Mouse (Mus musculus) liver, embryonic 12.5 days (tissue): ENCODE data around the gene Chrm1. TPM values are rescaled to one million over a fixed set of nuclear protein-coding genes. Genes with fewer than 3 reads are reported as not detected.

Experiments
- ATAC-seq: fragments of 200-750 bp; cut with Nextera tagmentation; 2 replicates; pipeline ENCODE4 v1.8.0; 2017; ENCODE audit warnings: moderate number of reproducible peaks, mild to moderate bottlenecking, moderate library complexity
- H3K27ac ChIP-seq: fragments of 300-500 bp; sonication (generic); 2 replicates; pipeline ENCODE4 v1.5.1; 2016; ENCODE audit warnings: mild to moderate bottlenecking
- H3K27me3 ChIP-seq: fragments of 300-500 bp; sonication (generic); replicated peaks from 2 replicates; pipeline ENCODE4 v1.6.1; 2016; ENCODE audit warnings: mild to moderate bottlenecking, moderate library complexity
- H3K36me3 ChIP-seq: fragments of 300-500 bp; sonication (generic); 2 replicates; pipeline ENCODE4 v1.6.1; 2016; ENCODE audit warnings: mild to moderate bottlenecking, moderate library complexity
- H3K4me1 ChIP-seq: fragments of 300-500 bp; sonication (generic); 2 replicates; pipeline ENCODE4 v1.6.1; 2016
- H3K4me2 ChIP-seq: fragments of 300-500 bp; sonication (generic); 2 replicates; pipeline ENCODE4 v1.6.1; 2016; ENCODE audit warnings: mild to moderate bottlenecking, moderate library complexity
- H3K4me3 ChIP-seq: fragments of 300-500 bp; sonication (generic); 2 replicates; pipeline ENCODE4 v1.5.1; 2016; ENCODE audit warnings: mild to moderate bottlenecking, moderate library complexity
- H3K9ac ChIP-seq: fragments of 300-500 bp; sonication (generic); 2 replicates; pipeline ENCODE4 v1.6.1; 2016; ENCODE audit warnings: mild to moderate bottlenecking, moderate library complexity
- H3K9me3 ChIP-seq: fragments of 300-500 bp; sonication (generic); replicated peaks from 2 replicates; pipeline ENCODE4 v1.6.1; 2016; ENCODE audit warnings: mild to moderate bottlenecking, moderate library complexity
- WGBS: fragments of 180-500 bp; shearing (Covaris S2); methylation state at CpG from one replicate; pipeline ENCODE4 v1.1.7; 2016; ENCODE audit not compliant: insufficient replicate concordance; 5-methylcytosine and 5-hydroxymethylcytosine counted together
- polyA plus RNA-seq: library from polyadenylated mRNA; unstranded; fragments of >200 nt; fragmentation: Nextera tagmentation; extraction: Ambion mirVana; gene quantifications from 2 replicates; pipeline ENCODE4 v1.2.1, GENCODE M21; 2016

The Chrm1 gene
- polyA plus RNA-seq, 1 experiment from 2014 or later, result not detected

- Histone ChIP-seq H3K36me3 (no peaks in the 10 kb centered on the region), H3K9me3 (no peaks in the 10 kb centered on the region), H3K4me1 (peaks cover 17% of the 10 kb centered on the region), H3K27me3 (0 out of 2 replicates have a peak, but pooled peaks cover 14% of the 10 kb centered on the region), H3K9ac (no peak overlapping the region), H3K4me3 (no peak overlapping the region), H3K27ac (no peak overlapping the region), H3K4me2 (no peak overlapping the region)
- WGBS, result 60% methylated on average over 9 of the region's 9 CpGs
- no peak for ATAC-seq
These were observed 28.4 kb downstream of the Chrm1 start for GRCm38 (mm10) chr19:8691871-8692539.

GRCm38 (mm10) chr19:8692740-8693139, 29.2 kb downstream of the Chrm1 start:
- no peaks in the 10 kb centered on the region for H3K9me3 ChIP-seq
- H3K4me1 ChIP-seq, result peaks cover 17% of the 10 kb centered on the region
- ATAC-seq, result no peak
- H3K36me3 ChIP-seq, result no peaks in the 10 kb centered on the region
- H3K4me3 ChIP-seq, result no peak overlapping the region
- H3K27ac ChIP-seq, result no peak overlapping the region
- no peak overlapping the region for H3K4me2 ChIP-seq
- no peak overlapping the region for H3K9ac ChIP-seq
- 68% methylated on average over 5 of the region's 5 CpGs for WGBS
- H3K27me3 ChIP-seq, result 0 out of 2 replicates have a peak, but pooled peaks cover 14% of the 10 kb centered on the region

GRCm38 (mm10) chr19:8695330-8695729, 31.7 kb downstream of the Chrm1 start:
- Histone ChIP-seq H3K36me3 (no peaks in the 10 kb centered on the region), H3K4me3 (no peak overlapping the region), H3K9me3 (no peaks in the 10 kb centered on the region), H3K4me1 (peaks cover 17% of the 10 kb centered on the region), H3K27ac (no peak overlapping the region), H3K27me3 (0 out of 2 replicates have a peak, but pooled peaks cover 14% of the 10 kb centered on the region), H3K9ac (peak overlapping the region; percentile 37; the same call in 1 of the 2 replicates), H3K4me2 (peak overlapping the region; percentile 49)
- WGBS, result 27% methylated on average over 6 of the region's 6 CpGs
- peak; percentile 91 for ATAC-seq

GRCm38 (mm10) chr19:8699652-8700051, 36.1 kb downstream of the Chrm1 start:
- WGBS, result 70% methylated on average over 9 of the region's 9 CpGs
- no peaks in the 10 kb centered on the region for H3K36me3 ChIP-seq

GRCm38 (mm10) chr19:8702458-8702857, 38.9 kb downstream of the Chrm1 start:
- Histone ChIP-seq H3K4me3 (no peak overlapping the region), H3K27me3 (no peaks in the 10 kb centered on the region), H3K27ac (no peak overlapping the region), H3K36me3 (peaks cover 15% of the 10 kb centered on the region), H3K4me1 (peaks cover 11% of the 10 kb centered on the region), H3K9me3 (no peaks in the 10 kb centered on the region), H3K4me2 (no peak overlapping the region), H3K9ac (no peak overlapping the region)
- no peak for ATAC-seq
- WGBS, result 26% methylated on average over 3 of the region's 3 CpGs

More at GRCm38 (mm10) chr19:8699652-8700051, 36.1 kb downstream of the Chrm1 start:
- no peak overlapping the region for H3K27ac ChIP-seq
- ATAC-seq, result no peak
- H3K9ac ChIP-seq, result no peak overlapping the region
- H3K4me2 ChIP-seq, result no peak overlapping the region
- no peaks in the 10 kb centered on the region for H3K9me3 ChIP-seq
- no peaks in the 10 kb centered on the region for H3K27me3 ChIP-seq
- peaks cover 15% of the 10 kb centered on the region for H3K4me1 ChIP-seq
- no peak overlapping the region for H3K4me3 ChIP-seq

GRCm38 (mm10) chr19:8703571-8703970, 40.0 kb downstream of the Chrm1 start:
- Histone ChIP-seq H3K9me3 (no peaks in the 10 kb centered on the region), H3K9ac (no peak overlapping the region), H3K4me3 (no peak overlapping the region), H3K4me2 (no peak overlapping the region), H3K36me3 (peaks cover 26% of the 10 kb centered on the region), H3K4me1 (peaks cover 22% of the 10 kb centered on the region), H3K27ac (no peak overlapping the region), H3K27me3 (no peaks in the 10 kb centered on the region)
- WGBS, result 63% methylated on average over 4 of the region's 4 CpGs
- no peak for ATAC-seq

GRCm38 (mm10) chr19:8705026-8705708, 41.6 kb downstream of the Chrm1 start:
- peak overlapping the region; percentile 66 for H3K27ac ChIP-seq
- no peak for ATAC-seq
- H3K4me3 ChIP-seq, result no peak overlapping the region
- H3K36me3 ChIP-seq, result peaks cover 42% of the 10 kb centered on the region
- 80% methylated on average over 6 of the region's 6 CpGs for WGBS
- H3K27me3 ChIP-seq, result no peaks in the 10 kb centered on the region
- H3K9me3 ChIP-seq, result no peaks in the 10 kb centered on the region
- no peak overlapping the region for H3K9ac ChIP-seq
- H3K4me1 ChIP-seq, result peaks cover 38% of the 10 kb centered on the region
- H3K4me2 ChIP-seq, result no peak overlapping the region

GRCm38 (mm10) chr19:8706132-8706667, 42.6 kb downstream of the Chrm1 start:
- Histone ChIP-seq H3K27me3 (no peaks in the 10 kb centered on the region), H3K9ac (no peak overlapping the region), H3K36me3 (peaks cover 52% of the 10 kb centered on the region), H3K4me1 (peaks cover 48% of the 10 kb centered on the region), H3K4me2 (no peak overlapping the region), H3K9me3 (no peaks in the 10 kb centered on the region), H3K27ac (peak overlapping the region; percentile 66), H3K4me3 (no peak overlapping the region)
- 72% methylated on average over 7 of the region's 7 CpGs for WGBS
- ATAC-seq, result no peak

GRCm38 (mm10) chr19:8706930-8707329, 43.3 kb downstream of the Chrm1 start:
- ATAC-seq, result peak; percentile 72
- Histone ChIP-seq H3K4me3 (no peak overlapping the region), H3K4me1 (peaks cover 56% of the 10 kb centered on the region), H3K27ac (peak overlapping the region; percentile 66), H3K9ac (no peak overlapping the region; the same call in 1 of the 2 replicates), H3K27me3 (no peaks in the 10 kb centered on the region), H3K36me3 (peaks cover 60% of the 10 kb centered on the region), H3K4me2 (peak overlapping the region; percentile 81; the same call in 1 of the 2 replicates), H3K9me3 (no peaks in the 10 kb centered on the region)
- 80% methylated on average over 7 of the region's 7 CpGs for WGBS

GRCm38 (mm10) chr19:8708954-8709353, 45.4 kb downstream of the Chrm1 start:
- peaks cover 58% of the 10 kb centered on the region for H3K4me1 ChIP-seq
- no peak for ATAC-seq
- H3K4me2 ChIP-seq, result peak overlapping the region; percentile 81
- H3K9ac ChIP-seq, result no peak overlapping the region
- 87% methylated on average over 8 of the region's 8 CpGs for WGBS
- peak overlapping the region; percentile 59; the same call in 1 of the 2 replicates for H3K27ac ChIP-seq
- H3K27me3 ChIP-seq, result no peaks in the 10 kb centered on the region
- H3K9me3 ChIP-seq, result no peaks in the 10 kb centered on the region
- H3K4me3 ChIP-seq, result no peak overlapping the region
- H3K36me3 ChIP-seq, result peaks cover 67% of the 10 kb centered on the region

GRCm38 (mm10) chr19:8710057-8710456, 46.5 kb downstream of the Chrm1 start:
- Histone ChIP-seq H3K9me3 (no peaks in the 10 kb centered on the region), H3K9ac (peak overlapping the region; percentile 94; the same call in 1 of the 2 replicates), H3K4me3 (peak overlapping the region; percentile 73), H3K36me3 (peaks cover 67% of the 10 kb centered on the region), H3K4me1 (peaks cover 69% of the 10 kb centered on the region), H3K27ac (no peak overlapping the region), H3K27me3 (no peaks in the 10 kb centered on the region), H3K4me2 (peak overlapping the region; percentile 81)
- ATAC-seq, result no peak
- WGBS, result 97% methylated on average over 2 of the region's 2 CpGs

- H3K4me2 ChIP-seq, result peak overlapping the region; percentile 81
- H3K36me3 ChIP-seq, result peaks cover 62% of the 10 kb centered on the region
- no peaks in the 10 kb centered on the region for H3K27me3 ChIP-seq
- peak overlapping the region; percentile 94 for H3K9ac ChIP-seq
- no peaks in the 10 kb centered on the region for H3K9me3 ChIP-seq
- peak overlapping the region; percentile 73 for H3K4me3 ChIP-seq
- 73% methylated on average over 4 of the region's 4 CpGs for WGBS
- peak overlapping the region; percentile 96 for H3K27ac ChIP-seq
- peaks cover 83% of the 10 kb centered on the region for H3K4me1 ChIP-seq
- ATAC-seq, result no peak
These were observed 47.9 kb downstream of the Chrm1 start for GRCm38 (mm10) chr19:8711506-8711905.
